Mouse (Mus musculus): ENCODE data around the gene Tsks. TPM values are rescaled to one million over a fixed set of nuclear protein-coding genes. Genes with fewer than 3 reads are reported as not detected.

The Tsks gene
- polyA plus RNA-seq, 1 experiment = not detected

- H3K4me3 ChIP-seq (ENCODE audit: insufficient read depth, low read depth, low read length) = no peak overlapping the region
- H3K4me1 ChIP-seq (ENCODE audit: control insufficient read depth, insufficient read depth, insufficient read length, low read length) = peaks cover 6% of the 10 kb centered on the region
- no peak overlapping the region for H3K27ac ChIP-seq (replicated peaks; ENCODE audit: low read depth, low read length)
Observed at GRCm38 (mm10) chr7:45002440-45002839, 59.4 kb downstream of the Tsks start.

- Histone ChIP-seq H3K4me1 (ENCODE audit: control insufficient read depth, insufficient read depth, insufficient read length, low read length) (peaks cover under 1% of the 10 kb centered on the region; the same call in 1 of the 2 replicates), H3K4me3 (ENCODE audit: insufficient read depth, low read depth, low read length) (no peak overlapping the region), H3K27ac (replicated peaks; ENCODE audit: low read depth, low read length) (no peak overlapping the region)
Observed at GRCm38 (mm10) chr7:45004546-45004945, 61.5 kb downstream of the Tsks start.

GRCm38 (mm10) chr7:45005321-45005992 is 62.5 kb downstream of the Tsks start:
- Histone ChIP-seq H3K4me3 (ENCODE audit: insufficient read depth, low read depth, low read length) (no peak overlapping the region), H3K4me1 (ENCODE audit: control insufficient read depth, insufficient read depth, insufficient read length, low read length) (no peaks in the 10 kb centered on the region), H3K27ac (replicated peaks; ENCODE audit: low read depth, low read length) (no peak overlapping the region)

- H3K27ac ChIP-seq (replicated peaks; ENCODE audit: low read depth, low read length) = no peak overlapping the region
- H3K4me1 ChIP-seq (ENCODE audit: control insufficient read depth, insufficient read depth, insufficient read length, low read length) = no peaks in the 10 kb centered on the region
- H3K4me3 ChIP-seq (ENCODE audit: insufficient read depth, low read depth, low read length) = no peak overlapping the region
Observed at GRCm38 (mm10) chr7:45006503-45006902, 63.5 kb downstream of the Tsks start.

- H3K4me3 ChIP-seq (ENCODE audit: insufficient read depth, low read depth, low read length) = no peak overlapping the region
- no peaks in the 10 kb centered on the region for H3K4me1 ChIP-seq (ENCODE audit: control insufficient read depth, insufficient read depth, insufficient read length, low read length)
- no peak overlapping the region for H3K27ac ChIP-seq (replicated peaks; ENCODE audit: low read depth, low read length)
Observed at GRCm38 (mm10) chr7:45007141-45007540, 64.1 kb downstream of the Tsks start.

Other genes with a start within 250 kb of the Tsks start
- not detected in 2 replicates for gene Izumo2, start 234.5 kb upstream of the Tsks start, polyA plus RNA-seq (2012; ENCODE audit: insufficient read depth, insufficient read length, missing spikeins)
- gene Vrk3, start 194.8 kb upstream of the Tsks start, polyA plus RNA-seq (2012; ENCODE audit: insufficient read depth, insufficient read length, missing spikeins) = 10.9 and 19.7 TPM in 2 replicates
- gene Zfp473, start 192.2 kb upstream of the Tsks start, polyA plus RNA-seq (2012; ENCODE audit: insufficient read depth, insufficient read length, missing spikeins) = not detected in 2 replicates
- 8.2 and 17.3 TPM in 2 replicates for gene Nup62, start 127.1 kb upstream of the Tsks start, polyA plus RNA-seq (2012; ENCODE audit: insufficient read depth, insufficient read length, missing spikeins)
- 0.54 and 1.2 TPM in 2 replicates for gene Il4i1, start 126.8 kb upstream of the Tsks start, polyA plus RNA-seq (2012; ENCODE audit: insufficient read depth, insufficient read length, missing spikeins)
- 252 and 500 TPM in 2 replicates for gene Atf5, start 126.5 kb upstream of the Tsks start, polyA plus RNA-seq (2012; ENCODE audit: insufficient read depth, insufficient read length, missing spikeins)
- 42.8 and 49.8 TPM in 2 replicates for gene Akt1s1, start 94.2 kb upstream of the Tsks start, polyA plus RNA-seq (2012; ENCODE audit: insufficient read depth, insufficient read length, missing spikeins)
- gene Tbc1d17, start 94.1 kb upstream of the Tsks start, polyA plus RNA-seq (2012; ENCODE audit: insufficient read depth, insufficient read length, missing spikeins) = 24.5 and 28.2 TPM in 2 replicates
- 15.7 and 20.2 TPM in 2 replicates for gene Pnkp, start 86.1 kb upstream of the Tsks start, polyA plus RNA-seq (2012; ENCODE audit: insufficient read depth, insufficient read length, missing spikeins)
- gene Ptov1, start 73.4 kb upstream of the Tsks start, polyA plus RNA-seq (2012; ENCODE audit: insufficient read depth, insufficient read length, missing spikeins) = 68.5 and 73.6 TPM in 2 replicates
- gene Med25, start 50.5 kb upstream of the Tsks start, polyA plus RNA-seq (2012; ENCODE audit: insufficient read depth, insufficient read length, missing spikeins) = 21.6 and 21.8 TPM in 2 replicates
- gene Fuz, start 47.1 kb upstream of the Tsks start, polyA plus RNA-seq (2012; ENCODE audit: insufficient read depth, insufficient read length, missing spikeins) = 12.7 and 17.1 TPM in 2 replicates
- 21.5 and 23.0 TPM in 2 replicates for gene Ap2a1, start 13.7 kb upstream of the Tsks start, polyA plus RNA-seq (2012; ENCODE audit: insufficient read depth, insufficient read length, missing spikeins)
- gene Cpt1c, start 31.6 kb downstream of the Tsks start, polyA plus RNA-seq (2012; ENCODE audit: insufficient read depth, insufficient read length, missing spikeins) = 0.58 and 0.75 TPM in 2 replicates
- 47.1 and 73.7 TPM in 2 replicates for gene Prmt1, start 43.4 kb downstream of the Tsks start, polyA plus RNA-seq (2012; ENCODE audit: insufficient read depth, insufficient read length, missing spikeins)
- 40.8 and 41.4 TPM in 2 replicates for gene Irf3, start 54.4 kb downstream of the Tsks start, polyA plus RNA-seq (2012; ENCODE audit: insufficient read depth, insufficient read length, missing spikeins)
- 8.9 and 9.1 TPM in 2 replicates for gene Bcl2l12, start 55.5 kb downstream of the Tsks start, polyA plus RNA-seq (2012; ENCODE audit: insufficient read depth, insufficient read length, missing spikeins)
- 26.3 and 27.5 TPM in 2 replicates for gene Scaf1, start 73.2 kb downstream of the Tsks start, polyA plus RNA-seq (2012; ENCODE audit: insufficient read depth, insufficient read length, missing spikeins)
- gene Rras, start 74.8 kb downstream of the Tsks start, polyA plus RNA-seq (2012; ENCODE audit: insufficient read depth, insufficient read length, missing spikeins) = 76.5 and 82.6 TPM in 2 replicates
- gene Prr12, start 109.7 kb downstream of the Tsks start, polyA plus RNA-seq (2012; ENCODE audit: insufficient read depth, insufficient read length, missing spikeins) = 4.8 and 5.4 TPM in 2 replicates
- 24.3 and 26.8 TPM in 2 replicates for gene Nosip, start 119.2 kb downstream of the Tsks start, polyA plus RNA-seq (2012; ENCODE audit: insufficient read depth, insufficient read length, missing spikeins)
- gene Prrg2, start 119.5 kb downstream of the Tsks start, polyA plus RNA-seq (2012; ENCODE audit: insufficient read depth, insufficient read length, missing spikeins) = 17.2 and 33.8 TPM in 2 replicates
- 12.7 and 16.4 TPM in 2 replicates for gene Rcn3, start 149.0 kb downstream of the Tsks start, polyA plus RNA-seq (2012; ENCODE audit: insufficient read depth, insufficient read length, missing spikeins)
- gene Fcgrt, start 160.6 kb downstream of the Tsks start, polyA plus RNA-seq (2012; ENCODE audit: insufficient read depth, insufficient read length, missing spikeins) = 167 and 170 TPM in 2 replicates
- 1,258 and 1,344 TPM in 2 replicates for gene Rps11, start 181.2 kb downstream of the Tsks start, polyA plus RNA-seq (2012; ENCODE audit: insufficient read depth, insufficient read length, missing spikeins)
- gene Rpl13a, start 185.6 kb downstream of the Tsks start, polyA plus RNA-seq (2012; ENCODE audit: insufficient read depth, insufficient read length, missing spikeins) = 1,142 and 1,278 TPM in 2 replicates
- gene Gm45713, start 193.0 kb downstream of the Tsks start, polyA plus RNA-seq (2012; ENCODE audit: insufficient read depth, insufficient read length, missing spikeins) = not detected in 2 replicates
- 5.9 and 6.8 TPM in 2 replicates for gene Flt3l, start 193.2 kb downstream of the Tsks start, polyA plus RNA-seq (2012; ENCODE audit: insufficient read depth, insufficient read length, missing spikeins)
- 50.5 and 66.3 TPM in 2 replicates for gene Pih1d1, start 211.1 kb downstream of the Tsks start, polyA plus RNA-seq (2012; ENCODE audit: insufficient read depth, insufficient read length, missing spikeins)
- gene Aldh16a1, start 211.4 kb downstream of the Tsks start, polyA plus RNA-seq (2012; ENCODE audit: insufficient read depth, insufficient read length, missing spikeins) = 28.0 and 30.9 TPM in 2 replicates
- gene Slc17a7, start 220.7 kb downstream of the Tsks start, polyA plus RNA-seq (2012; ENCODE audit: insufficient read depth, insufficient read length, missing spikeins) = not detected in 2 replicates
- gene Gfy, start 236.4 kb downstream of the Tsks start, polyA plus RNA-seq (2012; ENCODE audit: insufficient read depth, insufficient read length, missing spikeins) = not detected in 2 replicates
- not detected in 2 replicates for gene Pth2, start 237.8 kb downstream of the Tsks start, polyA plus RNA-seq (2012; ENCODE audit: insufficient read depth, insufficient read length, missing spikeins)

Measured in brown adipose tissue, adult 24 weeks (tissue).